Mouse (Mus musculus): ENCODE results near the gene Pik3c2g.

Gene Pik3c2g

DNA sequence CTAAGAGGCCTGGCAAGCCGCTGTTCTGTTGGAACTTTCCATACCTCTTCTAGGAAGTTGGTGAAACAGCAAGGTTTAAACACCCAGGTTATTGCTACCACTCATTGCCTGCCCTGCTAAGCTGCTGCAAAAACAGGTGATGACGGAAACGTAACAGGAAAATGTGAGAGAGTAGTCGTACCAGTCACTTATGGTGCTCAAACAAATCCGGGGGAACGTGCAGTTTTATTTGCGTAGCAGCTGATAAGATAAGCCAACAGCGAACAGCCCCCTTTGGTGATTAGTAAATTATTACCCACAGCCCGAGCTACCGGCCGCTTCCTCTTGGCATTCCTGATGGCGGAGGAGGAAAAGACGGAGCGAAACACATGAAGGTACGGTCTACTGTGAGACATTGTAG is at the start of gene Pik3c2g:
Gene Pik3c2g (plus strand): TSS at position 330 of the 400 bp plus-strand sequence.
- DNase-seq = no peak

DNA sequence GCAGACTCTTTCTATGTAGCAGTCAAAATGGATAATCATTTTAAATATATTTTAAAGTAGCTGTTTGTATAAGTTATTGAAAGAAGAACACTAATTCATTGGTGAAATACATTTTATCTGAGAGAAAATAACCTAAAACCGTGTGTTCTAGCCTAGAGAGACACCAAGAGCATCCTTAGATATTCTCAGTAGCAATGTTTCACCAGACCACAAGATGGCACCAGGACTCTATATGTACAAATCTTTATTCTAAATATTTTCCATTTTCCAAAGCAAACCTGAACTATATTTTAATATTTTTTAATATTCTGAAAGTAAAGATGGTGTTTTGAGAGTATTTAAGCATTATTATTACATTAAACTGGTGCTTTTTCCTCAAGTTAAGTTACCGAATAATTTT is 48.6 kb upstream of the Pik3c2g start:
- no peak for DNase-seq

DNA sequence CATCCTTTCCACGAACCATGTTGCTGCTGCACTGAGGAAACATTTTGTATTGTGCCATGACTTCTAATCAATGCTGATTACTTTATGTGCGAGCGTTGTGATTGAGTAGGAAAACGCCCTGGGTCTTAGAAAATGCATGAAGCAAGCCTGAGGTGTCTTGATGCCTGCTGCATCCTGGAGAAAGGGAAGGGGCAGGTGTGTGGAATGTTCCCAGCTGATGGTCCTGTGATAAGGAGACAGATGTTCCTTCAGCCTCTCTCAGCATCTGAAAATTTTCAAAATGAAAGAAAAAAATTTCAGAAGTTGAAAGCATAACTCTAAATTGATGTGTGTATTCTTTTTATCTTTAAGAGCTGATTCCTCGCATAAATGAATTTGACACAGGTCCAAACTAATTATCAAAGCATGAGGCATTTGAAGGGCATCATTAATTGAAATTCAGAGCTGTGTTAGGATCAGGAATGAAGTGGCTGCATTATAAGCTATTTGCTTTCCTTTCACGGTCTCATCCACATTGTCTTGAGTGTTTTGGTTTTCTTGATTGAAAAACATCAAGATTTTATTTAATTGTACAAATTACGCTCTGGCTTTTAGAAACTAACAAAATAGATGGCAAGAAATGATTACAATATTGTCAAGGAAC is 31.4 kb upstream of the Pik3c2g start:
- DNase-seq = no peak

DNA sequence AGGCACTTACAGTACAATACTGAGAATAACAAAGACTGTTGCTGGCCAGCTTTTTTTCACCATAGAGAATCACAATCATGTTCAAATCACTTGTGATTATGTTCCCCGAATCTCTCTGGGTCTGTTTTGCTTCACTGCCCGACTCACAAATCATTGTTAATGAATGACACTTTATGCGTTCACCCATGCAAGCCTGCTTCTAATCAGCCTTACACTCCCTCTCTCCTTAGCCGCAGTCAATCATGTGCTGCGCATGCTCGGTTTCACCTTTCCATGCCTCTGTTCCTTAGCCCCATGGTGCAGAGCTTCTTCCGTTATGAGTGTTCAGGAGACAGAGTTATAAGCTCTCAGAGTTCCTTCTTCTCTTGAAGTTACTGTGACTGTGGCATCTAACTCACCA is 17.8 kb upstream of the Pik3c2g start:
- no peak for DNase-seq

DNA sequence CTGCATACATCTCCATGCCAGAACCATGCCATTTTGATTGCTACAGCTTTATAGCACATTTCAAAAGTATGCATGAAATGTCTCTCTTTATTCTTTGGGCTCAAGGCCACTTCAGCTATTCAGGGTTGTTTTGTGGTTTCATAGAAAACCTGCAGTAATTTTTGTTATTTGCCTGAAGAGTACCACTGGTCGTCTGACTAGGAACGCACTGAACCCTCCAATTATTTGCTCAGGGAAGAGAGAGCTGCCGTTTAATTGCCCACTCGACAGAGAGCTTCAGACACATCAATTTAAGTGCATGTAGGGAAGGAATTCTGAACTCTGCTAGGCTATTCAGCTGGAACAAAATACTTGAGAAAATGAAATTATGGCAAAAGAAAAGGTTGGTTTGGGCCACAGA is 11.2 kb upstream of the Pik3c2g start:
- DNase-seq = no peak

DNA sequence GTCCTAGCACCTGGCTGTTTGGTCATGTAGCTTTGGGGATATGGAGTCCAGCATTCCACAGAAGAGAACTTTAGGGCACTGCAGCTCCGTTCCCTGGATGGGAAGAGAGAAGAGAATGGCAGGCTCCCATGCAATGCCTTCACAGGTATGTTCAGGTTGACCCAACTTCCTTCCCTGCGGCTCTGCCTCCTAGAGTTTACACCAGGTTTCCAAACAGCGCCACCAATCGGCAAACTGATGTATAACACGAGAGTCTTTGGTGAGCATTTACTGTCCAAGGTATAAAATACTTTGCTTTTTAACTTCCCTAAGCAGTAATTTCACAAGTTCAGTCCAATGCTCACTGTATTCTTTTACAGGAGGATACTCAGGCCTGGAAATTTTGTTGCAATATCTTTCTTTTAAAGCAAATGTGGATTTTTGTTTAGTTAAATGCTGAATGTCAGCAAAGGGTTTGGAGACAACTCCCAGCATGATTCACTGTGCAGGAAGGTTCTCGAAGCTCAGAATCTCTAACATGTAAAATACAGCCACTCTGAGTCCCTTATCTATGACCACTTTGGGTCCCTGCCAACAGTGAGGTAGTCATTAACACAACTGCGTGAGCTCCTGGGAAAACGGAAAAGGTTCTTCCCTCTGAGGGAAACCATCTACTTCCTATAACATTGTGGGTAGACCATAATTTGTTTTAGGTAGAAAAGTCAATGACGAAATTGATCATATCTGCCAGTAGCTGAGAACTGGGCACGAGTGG is 10.6 kb upstream of the Pik3c2g start:
- DNase-seq = no peak

DNA sequence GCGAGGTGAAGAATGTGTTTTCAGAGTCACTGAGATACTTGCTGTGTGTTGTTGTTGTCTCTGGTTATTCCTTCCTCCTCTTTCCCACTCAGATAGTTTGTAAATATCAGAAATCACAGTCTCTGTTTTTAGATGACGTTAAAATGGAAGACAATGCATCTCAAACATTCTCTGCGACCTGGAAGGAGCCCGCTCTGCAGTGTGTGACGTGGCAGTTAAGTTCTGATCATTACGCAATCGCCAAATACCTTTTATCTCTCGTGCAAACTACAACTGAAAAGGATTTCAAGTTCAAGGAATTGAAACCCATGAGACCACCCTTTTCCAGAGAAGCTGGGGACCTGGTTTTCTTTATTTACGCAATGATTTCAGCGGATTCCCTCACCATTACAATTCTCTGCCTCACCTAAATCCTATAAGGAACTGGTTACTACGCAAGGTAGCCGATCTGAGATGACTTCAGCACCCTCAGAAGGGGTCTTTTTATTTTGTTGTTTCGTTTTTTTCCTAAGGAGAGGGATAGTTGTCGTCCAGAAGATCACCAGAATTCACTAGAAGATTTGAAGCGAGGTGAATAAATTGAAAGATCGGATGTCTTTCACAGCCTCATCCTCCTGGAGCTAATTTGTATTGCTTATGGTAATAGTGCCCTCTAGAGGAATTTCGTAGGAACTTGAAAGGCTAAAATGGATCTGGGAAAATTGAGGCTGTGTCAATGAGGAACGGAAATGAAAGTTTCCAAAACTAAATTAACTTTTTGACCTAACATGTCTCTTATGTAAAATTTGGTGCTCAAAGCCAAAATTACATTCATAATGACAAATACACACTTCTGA is 9.8 kb upstream of the Pik3c2g start:
- peak; percentile 8 for DNase-seq

DNA sequence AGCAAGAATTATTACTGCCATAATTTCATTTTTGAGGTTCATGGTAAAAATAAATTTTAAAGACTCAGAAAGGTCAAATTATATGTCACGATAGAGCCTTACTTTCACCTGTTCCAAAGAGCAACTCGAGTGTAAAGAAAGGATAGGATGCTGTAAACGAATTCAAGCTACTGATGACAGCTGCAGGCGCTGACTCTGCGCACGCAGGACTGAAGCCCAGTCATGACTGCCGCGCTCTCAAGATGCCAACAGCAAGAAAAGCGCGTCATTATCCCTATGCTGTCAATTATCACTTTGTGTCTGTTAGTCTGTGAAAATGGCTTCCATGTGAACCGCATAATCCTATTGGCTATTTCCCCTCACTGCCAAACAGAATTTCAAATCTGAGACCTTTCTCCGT is 457 bp downstream of the Pik3c2g start:
- DNase-seq = no peak

DNA sequence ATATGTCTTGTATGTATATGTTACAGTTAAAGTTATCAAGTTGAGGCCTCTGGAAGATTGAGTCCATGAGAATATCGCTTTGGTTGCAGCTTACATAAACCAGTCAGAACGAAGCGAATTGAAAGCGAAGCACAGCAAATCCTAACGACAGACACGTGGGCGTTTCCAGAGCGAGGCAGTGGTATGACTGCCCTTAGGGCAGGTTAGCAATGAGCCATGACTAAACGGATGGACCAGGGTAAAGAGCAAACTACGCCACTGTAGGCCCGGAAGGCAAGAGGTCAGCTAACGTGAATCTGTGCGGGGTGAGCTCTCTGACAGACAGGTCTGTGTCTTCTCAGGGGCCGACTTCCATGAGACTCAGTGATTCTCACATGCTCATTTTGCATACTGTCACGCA is 1.4 kb downstream of the Pik3c2g start:
- DNase-seq = no peak

DNA sequence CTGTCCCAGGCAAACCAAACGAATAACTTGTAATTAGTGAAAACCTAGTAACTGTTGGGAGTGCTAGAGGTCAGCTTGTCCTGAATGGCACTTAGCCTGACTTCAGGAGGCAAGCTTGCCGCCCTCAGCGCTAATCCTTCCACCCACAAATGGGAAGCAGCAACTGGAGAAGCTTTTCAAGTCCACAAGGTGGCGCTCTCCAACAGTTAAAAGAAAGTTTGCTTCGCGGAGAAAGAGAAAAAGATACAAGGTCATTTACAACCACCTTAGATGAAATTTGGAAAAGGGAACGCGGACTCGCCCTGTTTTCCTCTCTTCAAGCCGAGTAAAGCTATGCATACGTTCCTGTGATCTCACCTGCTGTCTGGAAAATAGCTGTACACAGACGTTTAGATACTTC is 2.3 kb downstream of the Pik3c2g start:
- DNase-seq = peak; percentile 7

DNA sequence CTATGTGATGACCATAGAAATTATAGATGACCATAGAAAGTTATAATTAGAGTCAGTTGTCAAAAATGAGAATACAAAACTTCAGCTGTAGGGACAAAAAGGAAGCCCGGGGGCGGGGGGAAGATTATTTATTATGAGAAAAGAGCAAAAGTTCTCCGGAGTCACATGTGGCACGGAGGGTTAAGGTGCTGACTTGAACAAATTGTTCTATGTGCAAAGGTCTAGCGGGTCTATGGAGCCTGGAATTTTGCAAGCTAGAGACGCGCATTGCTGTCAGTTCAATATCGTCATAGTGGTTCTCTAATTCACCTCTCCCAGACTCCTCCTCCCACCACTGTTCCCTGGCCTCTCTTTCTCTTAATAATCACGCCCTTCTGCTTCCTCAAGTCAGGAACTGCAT is 2.8 kb downstream of the Pik3c2g start:
- DNase-seq = no peak

DNA sequence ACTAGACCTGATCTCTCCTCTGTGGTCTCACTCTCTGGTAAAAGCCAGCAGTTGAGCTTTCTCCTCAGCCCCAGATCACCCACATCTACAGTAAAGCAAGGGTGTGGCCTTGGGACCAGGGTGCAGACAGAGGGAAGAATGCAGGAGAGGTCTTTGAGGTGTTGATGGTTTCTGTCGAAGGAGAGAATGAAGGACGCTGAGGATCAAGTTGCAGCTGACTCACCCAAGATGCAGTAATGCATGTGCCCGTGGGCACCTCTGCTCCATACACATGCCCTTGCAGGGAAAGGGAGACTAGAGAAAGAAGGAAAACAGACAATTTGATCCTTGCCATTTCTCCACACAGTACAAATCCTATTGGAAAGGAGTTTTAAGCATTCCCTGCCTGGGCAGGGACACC is 5.1 kb downstream of the Pik3c2g start:
- no peak for DNase-seq

DNA sequence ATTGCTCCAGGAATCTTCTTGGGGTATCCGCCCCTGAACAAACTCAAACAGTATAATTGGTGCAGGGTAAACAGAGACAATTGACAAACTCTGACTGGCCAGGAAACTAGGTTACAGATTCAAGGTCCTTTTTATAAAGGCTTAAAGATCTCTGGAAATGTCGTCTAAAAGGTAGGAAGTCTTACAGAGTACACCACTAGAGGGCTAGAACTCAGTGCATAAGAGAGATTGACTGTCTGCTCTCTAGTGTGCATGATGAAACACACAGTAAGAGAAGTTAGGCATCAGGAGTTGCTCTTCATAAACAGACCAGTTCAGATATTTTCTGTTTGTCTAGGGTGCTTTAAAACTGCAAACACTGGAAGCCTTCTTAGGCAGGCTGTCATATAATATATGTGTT is 9.4 kb downstream of the Pik3c2g start:
- no peak for DNase-seq

DNA sequence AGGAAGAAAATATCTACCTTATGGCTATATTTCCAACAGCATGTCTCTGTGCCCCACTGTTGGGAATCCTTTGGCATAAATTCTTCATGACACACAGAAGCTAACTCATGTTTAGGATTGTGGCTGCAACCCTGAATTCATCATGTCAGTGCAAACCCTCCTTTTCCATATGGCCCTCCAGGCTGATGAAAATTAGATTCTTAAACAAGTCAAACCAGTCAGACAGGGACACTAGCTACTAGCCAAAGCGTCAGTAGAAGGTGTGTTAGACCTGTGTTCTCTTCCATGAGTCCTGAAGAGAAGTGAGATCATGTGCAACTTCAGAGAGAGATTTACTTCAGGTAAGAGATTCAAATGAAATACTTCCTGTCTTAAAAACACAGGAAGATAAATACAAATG is 12.2 kb downstream of the Pik3c2g start:
- DNase-seq = no peak

DNA sequence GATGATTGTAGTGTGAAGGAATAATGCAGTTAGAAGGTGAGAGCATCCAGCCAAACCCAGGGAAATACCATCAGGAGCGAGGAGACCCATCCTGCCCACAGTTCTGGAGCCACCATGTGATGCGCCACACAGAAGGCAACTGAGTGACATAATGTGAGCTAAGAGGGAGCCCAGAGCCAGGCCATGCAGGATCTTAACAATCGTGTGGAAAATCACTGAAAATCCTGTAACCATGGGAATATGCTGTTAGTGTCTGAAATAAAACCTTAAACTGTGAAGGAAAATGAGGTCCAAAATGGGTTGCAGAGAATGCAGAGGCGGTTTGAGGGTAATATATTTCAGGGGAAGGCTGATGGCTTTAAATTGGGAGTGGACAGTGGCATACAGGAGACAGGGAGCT is 31.8 kb downstream of the Pik3c2g start:
- no peak for DNase-seq

DNA sequence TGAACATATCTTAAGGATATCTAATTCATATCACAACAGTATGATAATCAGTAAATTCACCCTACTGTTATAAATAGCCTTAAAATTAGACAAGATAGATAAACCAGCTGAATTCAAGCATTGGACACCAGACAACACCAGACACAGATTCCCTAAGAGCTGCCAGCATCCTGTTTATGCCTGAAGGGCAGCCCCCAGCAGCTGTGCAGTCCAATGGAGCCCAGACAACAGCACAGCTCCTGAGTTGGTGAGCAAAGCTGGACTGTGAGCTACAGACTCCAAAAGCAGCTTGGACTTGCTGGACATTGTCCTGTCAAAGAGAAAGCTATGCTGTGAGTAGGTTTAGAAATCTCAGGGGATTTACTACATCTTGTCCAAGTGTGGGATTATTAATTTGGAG is 37.7 kb downstream of the Pik3c2g start:
- no peak for DNase-seq

DNA sequence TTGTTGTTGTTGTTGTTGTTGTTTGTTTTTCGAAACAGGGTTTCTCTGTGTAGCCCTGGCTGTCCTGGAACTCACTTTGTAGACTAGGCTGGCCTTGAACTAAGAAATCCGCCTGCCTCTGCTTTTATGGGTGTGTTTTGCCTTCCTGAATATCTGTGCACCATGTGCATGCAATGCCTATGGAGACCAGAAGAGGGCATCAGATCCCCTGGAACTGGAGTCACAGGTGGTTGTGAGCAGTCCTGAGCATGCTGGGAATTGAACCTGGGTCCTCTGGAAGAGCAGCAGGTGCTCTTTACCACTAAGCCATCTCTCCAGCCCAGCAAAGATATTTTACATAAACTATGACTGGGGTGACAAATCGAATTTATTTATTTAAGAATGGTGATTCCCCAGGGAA is 47.5 kb downstream of the Pik3c2g start:
- DNase-seq = no peak

DNA sequence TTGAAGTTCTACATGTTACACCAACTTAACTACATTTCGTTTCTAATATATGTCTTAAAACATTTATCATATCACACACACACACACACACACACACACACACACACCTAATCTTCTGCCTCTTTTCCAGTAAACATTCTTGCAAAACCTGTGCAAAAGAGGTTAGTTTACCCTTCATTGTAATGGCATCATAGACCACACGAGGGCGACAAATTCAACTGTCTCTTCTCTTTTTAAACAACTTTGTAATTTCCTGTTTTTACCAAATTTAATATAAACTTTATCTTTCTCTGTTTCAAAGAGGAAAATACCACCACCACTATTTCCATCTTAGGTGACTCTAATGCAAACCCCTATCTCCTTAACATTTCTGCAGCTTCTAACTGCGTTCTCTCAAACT is 68.4 kb downstream of the Pik3c2g start:
- DNase-seq = no peak

DNA sequence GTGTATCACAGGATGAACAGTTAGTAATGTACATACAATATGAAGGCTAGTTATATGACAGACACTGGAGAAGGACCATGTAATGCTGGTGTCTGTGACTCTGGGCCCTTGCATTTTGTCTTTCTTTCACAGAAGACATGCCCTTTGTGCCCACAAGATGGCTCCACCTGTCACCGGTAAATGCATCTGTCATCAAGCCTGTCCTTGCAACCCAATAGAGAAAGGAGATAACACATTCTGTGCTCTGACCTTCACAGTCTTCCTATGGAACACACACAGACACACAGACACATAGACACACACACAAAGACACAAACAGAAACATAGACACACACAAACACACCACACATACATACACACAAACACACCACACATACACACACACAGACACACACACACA is 75.4 kb downstream of the Pik3c2g start:
- DNase-seq = no peak

DNA sequence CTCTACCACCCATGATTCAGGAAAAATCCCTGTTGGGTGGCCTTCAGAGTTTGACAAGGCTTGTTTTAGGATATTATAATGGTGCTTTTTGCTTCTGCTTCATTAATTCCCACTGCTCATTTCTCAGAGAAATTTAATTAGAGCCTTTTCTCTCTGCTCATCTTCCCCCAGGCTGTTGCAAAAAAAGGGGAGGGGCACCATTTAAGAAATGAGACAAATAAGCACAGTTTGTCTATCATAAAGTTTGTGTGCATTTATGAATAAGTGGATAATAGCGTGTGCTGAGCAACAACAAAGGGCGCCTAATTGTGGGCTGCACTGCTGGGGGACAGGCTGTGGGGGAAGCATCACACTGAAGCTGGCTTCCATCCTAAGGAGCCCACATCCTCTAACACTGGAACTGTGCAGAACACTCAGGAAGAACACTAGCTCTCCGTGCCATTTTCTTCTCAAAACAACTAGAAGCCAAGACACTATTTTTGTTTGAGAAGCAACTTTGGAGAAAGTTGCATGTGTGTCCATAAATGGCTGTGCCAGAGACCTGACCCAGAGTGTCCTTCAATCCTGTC is 131.5 kb downstream of the Pik3c2g start:
- DNase-seq = no peak

DNA sequence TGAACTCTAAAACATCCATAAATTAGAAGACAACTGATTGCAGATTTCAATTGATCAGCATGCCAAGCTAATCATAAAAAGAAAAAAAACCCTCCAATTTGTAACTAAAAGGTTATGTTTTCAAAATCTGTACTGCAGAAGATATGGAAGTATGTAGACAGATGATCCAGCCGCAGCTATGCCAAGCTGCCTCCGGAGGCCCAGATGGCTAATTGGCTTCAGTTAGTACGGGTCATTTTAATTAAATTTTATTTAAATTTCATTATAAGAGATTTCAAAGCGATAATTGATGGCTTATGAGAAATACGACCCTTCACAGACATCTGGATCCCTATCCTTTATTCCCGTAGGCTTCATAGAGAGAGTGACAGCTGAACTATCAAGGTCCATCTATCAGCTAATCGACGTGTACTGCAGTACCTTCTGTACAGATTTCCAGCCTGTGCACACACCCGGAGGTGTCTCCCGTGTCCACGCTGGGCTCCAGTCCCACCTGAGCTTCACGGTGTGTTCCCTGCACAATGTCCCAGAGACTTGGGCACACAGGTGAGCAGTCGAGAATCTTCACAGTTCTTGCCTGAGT is 132.7 kb downstream of the Pik3c2g start:
- DNase-seq = no peak

DNA sequence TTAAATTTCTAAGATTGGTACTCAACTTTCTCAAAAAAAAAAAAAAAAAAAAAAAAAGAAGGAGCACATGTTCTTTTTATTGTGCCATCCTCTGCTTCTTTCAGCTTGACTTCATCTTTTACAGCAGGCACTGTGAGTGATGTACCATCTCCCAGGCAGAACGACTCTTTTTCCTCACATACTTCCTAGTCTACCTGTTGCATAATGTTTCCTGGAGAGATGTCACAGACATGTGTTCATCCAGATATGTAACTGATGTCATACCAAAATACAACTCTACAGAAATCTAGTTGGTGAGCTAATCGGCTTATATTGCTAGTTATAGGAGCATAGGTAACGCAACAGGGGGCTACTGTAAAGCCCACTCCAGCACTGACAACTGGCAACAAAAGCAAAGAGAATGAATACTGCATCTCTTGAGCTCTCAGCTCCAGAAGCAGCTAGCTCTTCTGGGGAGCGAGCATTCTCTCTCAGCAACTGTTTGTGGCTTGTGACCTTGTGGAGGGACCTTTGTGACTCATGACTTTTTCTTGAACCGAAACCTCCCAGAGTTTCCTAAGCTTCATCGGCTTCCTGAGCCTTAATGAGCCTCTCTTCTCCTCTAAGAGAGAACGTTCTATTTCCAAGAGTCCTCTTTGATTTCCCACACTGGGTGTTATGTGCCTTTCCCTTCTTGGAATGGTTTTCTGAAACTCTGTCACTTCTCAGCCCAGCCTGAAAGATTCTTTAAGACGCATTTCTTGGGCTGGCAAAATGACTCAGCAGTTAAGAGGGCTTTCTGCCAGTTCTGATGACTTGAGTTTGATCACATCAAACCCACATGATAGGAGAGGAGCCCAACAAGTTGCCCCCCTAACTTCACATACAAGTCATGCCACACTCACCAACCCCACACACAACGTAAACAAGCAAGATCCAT is 148.9 kb downstream of the Pik3c2g start:
- no peak for DNase-seq

All from cerebellum, adult 9-10 months (tissue).